Mouse (Mus musculus) forebrain, embryonic 15.5 days (tissue): ENCODE data around the gene Ak9. TPM values are rescaled to one million over a fixed set of nuclear protein-coding genes. Genes with fewer than 3 reads are reported as not detected.

Experiments
- ATAC-seq: fragments of 200-750 bp; cut with Nextera tagmentation; replicated peaks from 2 replicates; pipeline ENCODE4 v1.8.0; 2017; ENCODE audit warnings: mild to moderate bottlenecking, moderate TSS enrichment, moderate library complexity
- H3K27ac ChIP-seq: fragments of 300-500 bp; sonication (generic); replicated peaks from 2 replicates; pipeline ENCODE4 v1.5.1; 2015; ENCODE audit warnings: mild to moderate bottlenecking, inconsistent platforms
- H3K27me3 ChIP-seq: fragments of 300-500 bp; sonication (generic); 2 replicates; pipeline ENCODE4 v1.6.1; 2015; ENCODE audit warnings: inconsistent platforms
- H3K36me3 ChIP-seq: fragments of 300-500 bp; sonication (generic); 2 replicates; pipeline ENCODE4 v1.6.1; 2015; ENCODE audit warnings: mild to moderate bottlenecking, inconsistent platforms
- H3K4me1 ChIP-seq: fragments of 300-500 bp; sonication (generic); 2 replicates; pipeline ENCODE4 v1.6.1; 2015; ENCODE audit warnings: inconsistent platforms
- H3K4me2 ChIP-seq: fragments of 300-500 bp; sonication (generic); replicated peaks from 2 replicates; pipeline ENCODE4 v1.6.1; 2015; ENCODE audit warnings: mild to moderate bottlenecking, inconsistent platforms
- H3K4me3 ChIP-seq: fragments of 300-500 bp; sonication (generic); 2 replicates; pipeline ENCODE4 v1.5.1; 2015; ENCODE audit warnings: mild to moderate bottlenecking, inconsistent platforms
- H3K9ac ChIP-seq: fragments of 300-500 bp; sonication (generic); replicated peaks from 2 replicates; pipeline ENCODE4 v1.6.1; 2015; ENCODE audit warnings: mild to moderate bottlenecking, inconsistent platforms
- H3K9me3 ChIP-seq: fragments of 300-500 bp; sonication (generic); 2 replicates; pipeline ENCODE4 v1.6.1; 2016; ENCODE audit warnings: inconsistent platforms
- WGBS: fragments of 180-500 bp; shearing (Covaris S2); methylation state at CpG from one replicate; pipeline ENCODE4 v1.1.7; 2015; ENCODE audit warnings: mixed read lengths; 5-methylcytosine and 5-hydroxymethylcytosine counted together
- polyA plus RNA-seq: library from polyadenylated mRNA; unstranded; fragments of >200 nt; fragmentation: Nextera tagmentation; extraction: Ambion mirVana; gene quantifications from 2 replicates; pipeline ENCODE4 v1.2.1, GENCODE M21; 2015

Gene Ak9
- polyA plus RNA-seq, result 0.14 and 0.20 TPM in 2 replicates

DNA sequence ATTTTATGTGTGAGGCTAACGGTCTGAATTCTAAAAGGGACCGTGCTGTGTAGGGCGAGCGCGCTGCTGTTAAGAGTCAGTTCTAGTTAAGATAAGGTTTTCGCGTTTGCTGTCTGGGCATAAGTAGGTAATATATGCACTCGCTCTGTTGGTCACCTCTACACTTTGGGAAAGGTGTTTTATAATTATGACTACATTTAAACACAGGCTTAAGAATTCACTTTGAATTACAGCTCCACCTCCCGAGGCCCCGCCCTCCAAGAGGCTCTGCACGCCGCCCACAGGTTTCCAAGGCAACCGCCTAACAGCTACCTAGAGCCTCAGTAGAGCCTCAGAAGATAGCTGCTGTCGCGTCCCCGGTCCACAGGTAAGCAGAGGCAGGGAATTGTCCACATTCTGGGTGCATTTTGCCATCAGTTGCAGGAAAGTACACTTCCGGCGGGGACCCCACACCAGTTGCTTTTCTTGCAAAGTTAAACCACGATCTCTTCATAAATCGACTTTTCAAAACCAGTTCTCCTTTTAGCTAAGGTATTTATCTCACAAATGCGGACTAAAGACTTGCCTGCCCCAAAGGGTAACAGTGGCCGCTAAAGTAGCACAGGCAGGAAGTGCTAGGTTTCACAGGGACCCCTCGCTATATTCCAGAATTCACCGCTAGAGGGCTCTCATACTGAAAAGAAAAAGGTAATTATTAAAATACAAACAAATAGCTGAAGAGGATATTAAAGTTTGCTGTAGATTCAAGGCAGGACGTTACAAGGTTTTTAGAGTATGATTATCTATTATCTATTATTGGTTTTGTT, at the start of gene Ak9:
TSS of gene Ak9 (plus strand) at position 342 of the 806 bp plus-strand sequence.
- WGBS, result under 1% methylated on average over 25 of the region's 25 CpGs
- peak; percentile 88 for ATAC-seq

DNA sequence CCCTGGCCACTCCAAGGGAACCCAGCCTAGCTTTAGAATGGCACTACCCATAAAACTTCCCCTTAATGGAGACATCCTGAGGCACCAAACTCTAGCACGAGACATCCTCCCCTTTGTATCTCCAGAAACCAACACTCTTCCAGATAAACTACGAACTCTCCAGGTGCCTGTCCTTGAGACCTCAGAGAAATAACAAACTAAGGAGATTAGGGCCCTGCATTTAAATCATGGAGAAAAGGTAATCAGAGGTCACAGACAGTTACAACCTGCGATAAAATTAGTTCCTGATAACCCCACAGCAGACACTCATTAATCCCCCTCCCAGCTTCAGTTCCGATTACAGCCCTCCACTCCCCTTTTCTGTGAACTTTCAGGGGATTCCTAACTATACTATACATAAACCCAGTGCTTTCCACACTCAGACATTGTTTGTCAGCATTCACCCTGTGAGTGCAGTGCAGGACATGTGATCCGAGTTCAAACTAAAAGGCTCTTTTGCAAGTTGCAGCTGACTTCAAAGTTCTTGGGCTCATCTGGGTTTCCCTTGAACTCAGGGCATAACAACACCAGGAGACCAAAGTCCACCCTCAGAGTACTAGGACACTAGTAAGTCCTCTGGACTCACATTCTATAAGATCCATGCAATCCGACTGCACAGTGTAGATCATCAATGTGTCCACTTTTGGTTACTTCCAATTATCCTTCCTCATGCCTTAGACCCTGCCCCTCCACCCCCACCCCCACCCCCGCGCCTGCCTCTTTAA, 43.4 kb upstream of the Ak9 start:
- ATAC-seq, result no peak
- Histone ChIP-seq H3K27ac (no peak overlapping the region), H3K9me3 (no peaks in the 10 kb centered on the region), H3K27me3 (no peaks in the 10 kb centered on the region), H3K4me2 (no peak overlapping the region), H3K4me1 (no peaks in the 10 kb centered on the region), H3K36me3 (peaks cover 4% of the 10 kb centered on the region; the same call in 1 of the 2 replicates), H3K9ac (no peak overlapping the region), H3K4me3 (no peak overlapping the region)
- WGBS, result 49% methylated on average over 8 of the region's 8 CpGs

More for the DNA sequence above, at the start of gene Ak9:
- Histone ChIP-seq H3K36me3 (no peaks in the 10 kb centered on the region), H3K9ac (peak within 1 kb of the TSS; percentile 82), H3K27ac (peak within 1 kb of the TSS; percentile 84), H3K27me3 (no peaks in the 10 kb centered on the region), H3K4me1 (peaks cover 15% of the 10 kb centered on the region), H3K4me3 (peak within 1 kb of the TSS; percentile 83), H3K9me3 (no peaks in the 10 kb centered on the region), H3K4me2 (peak within 1 kb of the TSS; percentile 97)

DNA sequence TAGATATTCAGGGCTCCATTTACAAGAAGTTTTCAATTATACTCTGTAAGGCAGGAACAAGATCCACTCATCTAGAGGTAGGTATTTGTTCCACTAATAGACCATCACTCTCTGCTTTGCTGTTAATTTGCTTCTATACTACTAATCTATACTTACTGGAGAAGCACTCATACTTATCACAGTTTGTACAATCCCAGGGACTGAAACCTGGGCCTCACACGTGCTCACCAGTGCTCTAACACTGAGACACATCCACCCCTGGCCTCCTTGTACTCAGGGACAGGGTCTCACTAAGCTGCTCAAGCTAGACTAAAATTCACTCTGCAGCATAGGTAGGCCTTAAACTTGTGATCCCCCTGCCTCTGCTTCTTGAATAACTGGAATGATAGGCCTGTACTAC, 42.6 kb upstream of the Ak9 start:
- 53% methylated on average over 1 of the region's 1 CpGs for WGBS
- Histone ChIP-seq H3K27me3 (no peaks in the 10 kb centered on the region), H3K9me3 (no peaks in the 10 kb centered on the region), H3K9ac (no peak overlapping the region), H3K4me3 (no peak overlapping the region), H3K27ac (no peak overlapping the region), H3K4me2 (no peak overlapping the region), H3K4me1 (no peaks in the 10 kb centered on the region), H3K36me3 (peaks cover 3% of the 10 kb centered on the region; the same call in 1 of the 2 replicates)
- no peak for ATAC-seq

DNA sequence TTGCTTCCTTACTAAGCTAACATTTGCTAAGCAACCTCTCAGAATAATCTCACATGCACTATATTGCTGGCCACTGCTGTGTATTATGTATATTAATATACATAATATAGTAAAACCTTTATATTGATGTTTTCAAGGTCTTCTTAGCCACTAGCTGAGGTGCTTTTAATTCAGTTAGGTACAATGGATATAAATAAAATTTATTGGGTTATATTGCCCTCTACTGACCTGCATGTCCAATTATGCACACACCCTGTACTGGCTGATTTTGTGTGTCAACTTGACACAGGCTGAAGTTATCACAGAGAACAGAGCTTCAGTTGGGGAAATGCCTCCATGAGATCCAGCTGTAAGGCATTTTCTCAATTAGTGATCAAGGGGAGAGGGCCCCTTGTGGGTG, 41.9 kb upstream of the Ak9 start:
- Histone ChIP-seq H3K9ac (no peak overlapping the region), H3K4me2 (no peak overlapping the region), H3K9me3 (no peaks in the 10 kb centered on the region), H3K4me3 (no peak overlapping the region), H3K27me3 (no peaks in the 10 kb centered on the region), H3K4me1 (no peaks in the 10 kb centered on the region), H3K36me3 (peaks cover 3% of the 10 kb centered on the region; the same call in 1 of the 2 replicates), H3K27ac (no peak overlapping the region)
- ATAC-seq, result no peak

DNA sequence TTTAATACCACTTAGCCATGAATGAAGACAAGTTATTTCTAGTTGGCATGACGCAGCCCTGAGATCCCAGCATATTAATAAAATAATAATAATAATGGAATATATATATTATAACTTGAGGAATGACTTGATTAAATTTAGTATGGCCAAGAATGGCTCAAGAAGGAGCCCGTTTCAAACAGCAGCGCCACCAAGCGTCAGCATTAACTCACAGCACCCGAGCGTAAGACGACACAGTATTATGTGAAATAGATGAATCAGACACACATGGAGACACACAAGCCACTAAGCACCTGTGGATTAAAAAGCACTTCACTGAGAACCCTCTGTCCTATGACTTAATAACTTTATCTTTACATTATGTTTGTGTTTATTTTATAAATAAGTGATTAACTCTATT, 31.9 kb upstream of the Ak9 start:
- ATAC-seq, result no peak
- Histone ChIP-seq H3K4me3 (no peak overlapping the region), H3K4me2 (no peak overlapping the region), H3K27me3 (no peaks in the 10 kb centered on the region), H3K9me3 (no peaks in the 10 kb centered on the region), H3K27ac (no peak overlapping the region), H3K9ac (no peak overlapping the region), H3K36me3 (0 out of 2 replicates have a peak, but pooled peaks cover 7% of the 10 kb centered on the region), H3K4me1 (no peaks in the 10 kb centered on the region)
- WGBS, result 45% methylated on average over 7 of the region's 7 CpGs

DNA sequence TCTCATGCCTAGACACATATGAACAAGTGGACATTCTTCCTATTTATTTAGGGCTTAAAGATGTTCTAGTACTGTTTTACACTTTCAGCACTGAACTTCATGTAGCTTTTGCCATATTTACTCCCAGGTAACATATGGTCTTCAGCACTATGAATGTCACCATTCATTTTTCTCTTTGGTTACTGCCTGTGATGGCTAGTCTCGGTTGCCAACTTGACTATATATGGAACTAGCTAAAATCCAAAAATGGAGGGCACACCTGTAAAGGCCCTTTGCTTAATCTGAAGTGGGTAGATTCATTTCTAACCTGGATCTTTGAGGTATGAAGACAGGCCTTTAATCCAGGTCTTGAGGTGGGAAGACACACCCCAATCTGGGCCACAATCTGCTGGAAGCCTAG, 28.9 kb upstream of the Ak9 start:
- H3K27me3 ChIP-seq, result no peaks in the 10 kb centered on the region
- H3K9me3 ChIP-seq, result no peaks in the 10 kb centered on the region
- no peak overlapping the region for H3K27ac ChIP-seq
- no peak overlapping the region for H3K4me3 ChIP-seq
- 88% methylated on average over 1 of the region's 1 CpGs for WGBS
- no peak overlapping the region for H3K9ac ChIP-seq
- no peaks in the 10 kb centered on the region for H3K4me1 ChIP-seq
- H3K36me3 ChIP-seq, result no peaks in the 10 kb centered on the region
- no peak for ATAC-seq
- H3K4me2 ChIP-seq, result no peak overlapping the region

DNA sequence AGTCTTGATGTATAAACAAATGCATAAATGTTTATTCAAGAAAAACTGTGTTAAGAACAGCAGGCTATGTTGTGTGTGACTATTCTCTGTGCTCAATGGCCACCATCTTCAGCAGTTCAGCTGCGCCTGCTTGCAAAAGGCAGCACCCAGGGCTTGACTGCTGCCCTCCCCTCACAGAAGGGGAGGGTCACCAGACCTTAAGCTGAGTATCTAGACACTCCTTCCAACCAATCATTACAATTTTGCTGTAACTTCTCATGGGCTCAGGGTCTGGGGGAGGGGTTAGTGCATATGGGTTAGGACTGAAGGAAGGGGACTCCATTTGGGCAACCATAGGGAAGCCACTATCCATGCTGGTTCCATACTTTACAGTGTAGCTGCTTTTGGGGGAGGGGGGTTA, 25.0 kb upstream of the Ak9 start:
- H3K4me1 ChIP-seq, result no peaks in the 10 kb centered on the region
- WGBS, result 86% methylated on average over 1 of the region's 1 CpGs

DNA sequence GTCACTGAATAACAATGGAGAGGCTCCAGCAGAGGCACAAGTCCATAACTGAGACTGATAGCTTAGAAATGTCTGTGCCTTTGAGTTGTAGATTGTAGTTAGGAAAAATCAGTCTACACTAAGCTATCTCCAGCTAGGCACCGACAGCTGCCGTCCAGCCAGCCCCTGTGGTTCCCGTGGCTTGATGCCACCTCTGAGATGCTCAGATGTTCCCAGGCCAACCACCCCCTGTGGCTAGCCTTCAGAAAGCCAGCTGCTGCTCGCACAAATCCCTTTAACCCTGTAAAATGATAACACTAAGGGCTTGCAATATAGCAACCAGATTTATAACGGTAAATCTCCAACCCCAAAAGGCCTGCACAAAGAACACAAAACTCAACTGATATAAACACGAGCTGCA, 23.6 kb upstream of the Ak9 start:
- H3K4me2 ChIP-seq, result no peak overlapping the region
- H3K4me3 ChIP-seq, result no peak overlapping the region
- H3K36me3 ChIP-seq, result peaks cover 8% of the 10 kb centered on the region; the same call in 1 of the 2 replicates
- no peaks in the 10 kb centered on the region for H3K9me3 ChIP-seq
- no peak overlapping the region for H3K27ac ChIP-seq
- no peaks in the 10 kb centered on the region for H3K4me1 ChIP-seq
- no peaks in the 10 kb centered on the region for H3K27me3 ChIP-seq
- WGBS, result 59% methylated on average over 6 of the region's 6 CpGs
- no peak for ATAC-seq
- no peak overlapping the region for H3K9ac ChIP-seq

More for the DNA sequence above, 25.0 kb upstream of the Ak9 start:
- Histone ChIP-seq H3K4me2 (no peak overlapping the region), H3K4me3 (no peak overlapping the region), H3K27me3 (no peaks in the 10 kb centered on the region), H3K27ac (no peak overlapping the region), H3K9me3 (no peaks in the 10 kb centered on the region), H3K9ac (no peak overlapping the region), H3K36me3 (peaks cover 1% of the 10 kb centered on the region; the same call in 1 of the 2 replicates)
- ATAC-seq, result no peak

DNA sequence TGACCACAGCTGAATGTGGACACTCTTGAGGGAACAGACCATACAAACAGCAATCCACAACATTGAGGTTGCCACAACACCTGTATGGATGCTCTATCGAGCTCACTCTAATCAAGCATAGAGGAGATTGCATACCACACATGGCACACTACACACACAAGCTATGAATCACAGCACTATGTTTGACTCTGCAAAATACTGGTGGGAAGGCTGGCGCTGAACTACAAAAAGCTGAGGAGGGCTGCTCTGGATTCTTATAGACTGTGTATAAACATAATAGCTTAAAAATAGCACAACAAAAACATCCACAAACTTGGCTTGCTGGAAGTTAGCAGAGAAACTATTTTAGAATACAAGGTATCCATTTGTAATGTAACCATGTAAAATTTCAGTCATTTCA, 23.0 kb upstream of the Ak9 start:
- Histone ChIP-seq H3K9me3 (no peaks in the 10 kb centered on the region), H3K27me3 (no peaks in the 10 kb centered on the region), H3K4me2 (no peak overlapping the region), H3K36me3 (peaks cover 8% of the 10 kb centered on the region; the same call in 1 of the 2 replicates), H3K4me3 (no peak overlapping the region), H3K27ac (no peak overlapping the region), H3K9ac (no peak overlapping the region), H3K4me1 (no peaks in the 10 kb centered on the region)
- ATAC-seq, result no peak
- WGBS, result 88% methylated on average over 2 of the region's 2 CpGs

DNA sequence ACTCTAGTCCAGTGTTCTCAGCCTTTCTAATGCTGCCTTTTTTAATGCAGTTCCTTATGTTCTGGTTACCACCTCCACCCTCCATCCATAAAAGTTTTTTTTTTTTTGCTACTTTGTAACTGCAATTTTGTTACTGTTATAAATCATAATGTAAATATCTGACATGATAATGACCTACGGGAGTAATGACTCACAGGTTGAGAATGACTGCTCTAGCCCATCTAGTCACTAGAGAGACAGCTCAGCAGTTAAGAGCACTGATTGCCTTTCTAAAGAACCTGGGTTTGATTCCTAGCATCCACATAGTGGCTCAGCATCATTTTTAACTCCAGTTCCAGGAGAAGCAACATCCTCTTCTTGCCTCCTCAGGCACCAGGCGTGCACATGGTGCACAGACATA, 21.7 kb upstream of the Ak9 start:
- Histone ChIP-seq H3K36me3 (peaks cover 8% of the 10 kb centered on the region; the same call in 1 of the 2 replicates), H3K27me3 (no peaks in the 10 kb centered on the region), H3K27ac (no peak overlapping the region), H3K9me3 (no peaks in the 10 kb centered on the region), H3K4me2 (no peak overlapping the region), H3K4me1 (no peaks in the 10 kb centered on the region), H3K9ac (no peak overlapping the region), H3K4me3 (no peak overlapping the region)
- ATAC-seq, result no peak
- 85% methylated on average over 2 of the region's 2 CpGs for WGBS

DNA sequence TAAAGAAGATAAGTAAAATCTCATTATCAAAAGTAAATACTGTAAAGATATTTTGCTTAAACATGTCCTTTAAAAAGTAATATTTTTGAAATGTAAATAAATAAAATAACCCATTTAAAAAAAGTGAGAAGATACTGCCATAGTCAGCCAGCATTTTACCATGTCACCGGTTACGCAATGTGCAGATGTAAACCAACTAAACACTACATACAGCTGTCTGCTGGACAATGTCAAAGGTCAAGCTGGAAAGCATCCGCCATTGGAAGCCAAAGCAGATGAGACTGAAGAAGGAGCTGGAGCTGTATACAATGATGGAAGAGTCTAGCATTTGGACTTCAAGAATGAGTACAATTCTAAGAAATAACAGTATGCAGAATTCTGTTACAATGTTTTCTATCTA, 16.2 kb upstream of the Ak9 start:
- no peak overlapping the region for H3K4me2 ChIP-seq
- ATAC-seq, result no peak
- H3K27me3 ChIP-seq, result no peaks in the 10 kb centered on the region
- no peak overlapping the region for H3K9ac ChIP-seq
- peaks cover 5% of the 10 kb centered on the region for H3K4me1 ChIP-seq
- H3K9me3 ChIP-seq, result no peaks in the 10 kb centered on the region
- H3K4me3 ChIP-seq, result no peak overlapping the region
- peaks cover 8% of the 10 kb centered on the region; the same call in 1 of the 2 replicates for H3K36me3 ChIP-seq
- 93% methylated on average over 3 of the region's 3 CpGs for WGBS
- no peak overlapping the region for H3K27ac ChIP-seq

DNA sequence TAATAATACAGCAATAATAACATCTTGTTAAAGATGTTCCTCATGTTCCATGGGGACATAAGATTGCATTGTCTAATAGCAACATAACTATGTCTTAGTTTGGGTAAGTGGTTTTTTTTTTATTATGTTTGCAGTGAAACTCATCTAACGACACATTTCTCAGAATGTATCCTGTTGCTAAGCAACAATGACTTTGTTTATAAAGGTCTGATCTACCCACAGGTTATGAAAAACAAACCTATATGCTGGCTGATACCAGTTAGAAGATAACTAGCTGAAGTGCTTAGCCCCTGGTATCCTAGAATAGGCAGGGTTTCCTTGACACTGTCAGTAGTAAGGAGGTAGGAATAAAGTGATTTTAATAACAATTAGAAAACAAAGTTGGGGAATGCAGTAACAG, 15.7 kb upstream of the Ak9 start:
- peaks cover 8% of the 10 kb centered on the region; the same call in 1 of the 2 replicates for H3K36me3 ChIP-seq
- no peak overlapping the region for H3K27ac ChIP-seq
- 67% methylated on average over 1 of the region's 1 CpGs for WGBS
- H3K4me3 ChIP-seq, result no peak overlapping the region
- no peaks in the 10 kb centered on the region for H3K27me3 ChIP-seq
- ATAC-seq, result no peak
- H3K4me2 ChIP-seq, result no peak overlapping the region
- peaks cover 7% of the 10 kb centered on the region for H3K4me1 ChIP-seq
- no peak overlapping the region for H3K9ac ChIP-seq
- H3K9me3 ChIP-seq, result no peaks in the 10 kb centered on the region
